28 mouse cellular contexts compared by ENCODE assay signal in genomic region chr9:80373304-80373739, GRCm38 (mm10).
A peak's percentile ranks its signal among the peaks of the same experiment; 100 is the strongest.
DNase-seq lines count a peak whose midpoint lies in the region; ATAC-seq and TF ChIP-seq lines count a peak whose summit lies in the region.
"Had no signal": no experiment of that assay in that cellular context is flagged by ENCODE, and none has a peak within 500 bp of the region (broad histone marks: within the 10 kb centered on the region; RNA-seq: fewer than 3 reads in every experiment).

No protein-coding gene starts in this region.

- no peak for TF ChIP-seq POLR2A in lung, adult 2 months (IDR thresholded peaks at IDR 0.05; ENCODE audit: borderline replicate concordance, extremely low read depth, low read depth, low read length)

- WGBS in heart, embryonic 14.5 days, result 24% methylated on average over 5 of the region's 5 CpGs
- WGBS in heart, embryonic 10.5 days, result 56% methylated on average over 5 of the region's 5 CpGs
- WGBS in lung, embryonic 14.5 days, result 64% methylated on average over 5 of the region's 5 CpGs
- 68% methylated on average over 5 of the region's 5 CpGs for WGBS in lung, adult 2 months

- H3K4me3 ChIP-seq in heart, embryonic 14.5 days (ENCODE audit: control insufficient read depth in 1 of 2, insufficient read depth in 1 of 2, low read depth in 1 of 2, low read length in 2 of 2), result no peak overlapping the region
- no peak overlapping the region for H3K4me3 ChIP-seq in heart, embryonic 10.5 days
- no peak overlapping the region for H3K4me3 ChIP-seq in lung, embryonic 14.5 days (ENCODE audit: low read depth, low read length)
- H3K4me3 ChIP-seq in lung, adult 2 months (replicated peaks; ENCODE audit: extremely low read depth, low read depth, low read length), result no peak overlapping the region
- H3K4me3 ChIP-seq: embryonic facial prominence, embryonic 15.5 days; forebrain, embryonic 15.5 days; heart, embryonic 15.5 days; kidney, embryonic 15.5 days; limb, embryonic 12.5 days; megakaryocyte, embryonic 14.5 days; midbrain, embryonic 13.5 days; neural tube, embryonic 12.5 days; stomach, embryonic 15.5 days had no signal

- no peak overlapping the region for H3K27ac ChIP-seq in heart, embryonic 14.5 days (replicated peaks in 1 of 2; ENCODE audit: control insufficient read depth in 1 of 2, insufficient read depth in 1 of 2, low read depth in 2 of 2, low read length in 2 of 2)
- H3K27ac ChIP-seq in heart, embryonic 10.5 days, result no peak overlapping the region
- no peak overlapping the region for H3K27ac ChIP-seq in lung, embryonic 14.5 days (ENCODE audit: low read depth)
- H3K27ac ChIP-seq: embryonic facial prominence, embryonic 15.5 days; forebrain, embryonic 15.5 days; heart, embryonic 15.5 days; kidney, embryonic 15.5 days; limb, embryonic 12.5 days; midbrain, embryonic 13.5 days; neural tube, embryonic 12.5 days; stomach, embryonic 15.5 days had no signal

- ATAC-seq in heart, embryonic 14.5 days (ENCODE audit: insufficient number of reproducible peaks, insufficient read depth, low FRiP score, low read depth), result peak; percentile 43; the same call in 1 of the 2 replicates
- peak; percentile 66; the same call in 1 of the 2 replicates for ATAC-seq in lung, embryonic 14.5 days (ENCODE audit: insufficient read depth)
- ATAC-seq in hematopoietic stem cell, adult 5-6 weeks (replicated peaks in 1 of 2; ENCODE audit: insufficient read depth in 1 of 2, low FRiP score in 2 of 2, low TSS enrichment in 1 of 2, low read depth in 1 of 2, poor library complexity in 2 of 2, severe bottlenecking in 2 of 2), result peak; percentile 58 to 65; a peak in 3 of 4 replicates
- ATAC-seq: CD4-positive, CD25-positive, alpha-beta regulatory T cell, adult 4 months; forebrain, embryonic 15.5 days; midbrain, embryonic 13.5 days had no signal

- TF ChIP-seq CTCF in lung, embryonic 14.5 days (IDR thresholded peaks at IDR 0.05; ENCODE audit: low read depth), result no peak
- no peak for TF ChIP-seq CTCF in lung, adult 2 months (IDR thresholded peaks at IDR 0.05; ENCODE audit: insufficient read depth, low read length)

- no peaks in the 10 kb centered on the region for H3K27me3 ChIP-seq in heart, embryonic 14.5 days (ENCODE audit: control insufficient read depth, insufficient read depth, low read length)
- no peaks in the 10 kb centered on the region for H3K27me3 ChIP-seq in heart, embryonic 10.5 days (ENCODE audit: insufficient read depth, poor library complexity, severe bottlenecking)
- no peaks in the 10 kb centered on the region for H3K27me3 ChIP-seq in lung, embryonic 14.5 days (ENCODE audit: insufficient read depth, low read length)
- H3K27me3 ChIP-seq: embryonic facial prominence, embryonic 15.5 days; forebrain, embryonic 15.5 days; heart, embryonic 15.5 days; kidney, embryonic 15.5 days; limb, embryonic 12.5 days; megakaryocyte, embryonic 14.5 days; midbrain, embryonic 13.5 days; neural tube, embryonic 12.5 days; stomach, embryonic 15.5 days had no signal

- peak overlapping the region; percentile 11; the same call in 1 of the 2 replicates for H3K4me2 ChIP-seq in heart, embryonic 14.5 days (ENCODE audit: low read length)
- H3K4me2 ChIP-seq in lung, embryonic 14.5 days, result no peak overlapping the region
- H3K4me2 ChIP-seq: embryonic facial prominence, embryonic 15.5 days; forebrain, embryonic 15.5 days; heart, embryonic 15.5 days; kidney, embryonic 15.5 days; limb, embryonic 12.5 days; liver, embryonic 11.5 days; midbrain, embryonic 13.5 days; neural tube, embryonic 12.5 days; stomach, embryonic 15.5 days had no signal

- H3K36me3 ChIP-seq in heart, embryonic 14.5 days (ENCODE audit: control insufficient read depth, insufficient read depth, low read length), result no peaks in the 10 kb centered on the region
- no peaks in the 10 kb centered on the region for H3K36me3 ChIP-seq in heart, embryonic 10.5 days
- no peaks in the 10 kb centered on the region for H3K36me3 ChIP-seq in lung, embryonic 14.5 days (ENCODE audit: insufficient read depth)
- H3K36me3 ChIP-seq: embryonic facial prominence, embryonic 15.5 days; forebrain, embryonic 15.5 days; heart, embryonic 15.5 days; kidney, embryonic 15.5 days; limb, embryonic 12.5 days; midbrain, embryonic 13.5 days; neural tube, embryonic 12.5 days; stomach, embryonic 15.5 days had no signal

- peak; percentile 7 to 17 for DNase-seq in cerebellum, postnatal 14 days
- no peak for DNase-seq in cerebellum, postnatal 36 days
- DNase-seq in heart, embryonic 10.5 days (ENCODE audit: low spot score), result no peak
- no peak for DNase-seq in lung, embryonic 14.5 days
- no peak for DNase-seq in lung, adult 2 months
- no peak for DNase-seq in adrenal gland, adult 18-20 months (ENCODE audit: low spot score in 2 of 2)
- DNase-seq: cerebellum, adult 11-12 months; gastrocnemius, postnatal 36 days; kidney, adult 11 months; kidney, postnatal 36 days; layer of hippocampus, postnatal 36 days; lung, adult 18-20 months; retina, postnatal 1 day; thymus, adult 18-20 months; thymus, postnatal 36 days had no signal

- no peak overlapping the region for H3K9ac ChIP-seq in heart, embryonic 14.5 days (ENCODE audit: low read length)
- H3K9ac ChIP-seq in lung, embryonic 14.5 days, result no peak overlapping the region
- H3K9ac ChIP-seq: embryonic facial prominence, embryonic 15.5 days; forebrain, embryonic 15.5 days; heart, embryonic 15.5 days; kidney, embryonic 15.5 days; limb, embryonic 12.5 days; midbrain, embryonic 13.5 days; neural tube, embryonic 12.5 days; stomach, embryonic 15.5 days had no signal

- H3K9me3 ChIP-seq in heart, embryonic 14.5 days (ENCODE audit: control insufficient read depth, low read length), result no peaks in the 10 kb centered on the region
- H3K9me3 ChIP-seq in heart, embryonic 10.5 days, result no peaks in the 10 kb centered on the region
- no peaks in the 10 kb centered on the region for H3K9me3 ChIP-seq in lung, embryonic 14.5 days (ENCODE audit: low read depth, low read length)
- H3K9me3 ChIP-seq: embryonic facial prominence, embryonic 15.5 days; forebrain, embryonic 15.5 days; heart, embryonic 15.5 days; kidney, embryonic 15.5 days; limb, embryonic 12.5 days; megakaryocyte, embryonic 14.5 days; midbrain, embryonic 13.5 days; neural tube, embryonic 12.5 days; stomach, embryonic 15.5 days had no signal

- H3K4me1 ChIP-seq in heart, embryonic 14.5 days (ENCODE audit: control insufficient read depth in 2 of 2, insufficient read depth in 2 of 2, low read length in 2 of 2), result peaks cover 7% of the 10 kb centered on the region in 2 experiments; a peak in 3 of 4 replicates
- H3K4me1 ChIP-seq in heart, embryonic 10.5 days, result peaks cover 3% of the 10 kb centered on the region; the same call in 1 of the 2 replicates
- H3K4me1 ChIP-seq in lung, embryonic 14.5 days (ENCODE audit: insufficient read depth), result no peaks in the 10 kb centered on the region
- H3K4me1 ChIP-seq in lung, adult 2 months (ENCODE audit: control insufficient read depth, insufficient read depth, low read length), result no peaks in the 10 kb centered on the region
- H3K4me1 ChIP-seq: forebrain, embryonic 15.5 days; kidney, embryonic 15.5 days; limb, embryonic 12.5 days; megakaryocyte, embryonic 14.5 days; midbrain, embryonic 13.5 days; neural tube, embryonic 12.5 days; stomach, embryonic 15.5 days had no signal

Comparison
In these comparisons a context has a peak if more than half of its experiments do, and no peak if none do; other contexts are left out.
1. DNase-seq: peak in cerebellum, postnatal 14 days (2 of 2); none in cerebellum, postnatal 36 days (0 of 2), heart, embryonic 10.5 days (single experiment), lung, embryonic 14.5 days (single experiment), lung, adult 2 months (single experiment) and adrenal gland, adult 18-20 months (0 of 2).
2. Peak in every context shown above with its lines, with median percentiles within 50 percentile points of each other: ATAC-seq.